Mouse (Mus musculus): ENCODE measurements around the gene Crb2. TPM values are rescaled to one million over a fixed set of nuclear protein-coding genes. Genes with fewer than 3 reads are reported as not detected.

Crb2 gene
- polyA plus RNA-seq, 1 experiment from 2014 or later = 7.1 TPM

DNA sequence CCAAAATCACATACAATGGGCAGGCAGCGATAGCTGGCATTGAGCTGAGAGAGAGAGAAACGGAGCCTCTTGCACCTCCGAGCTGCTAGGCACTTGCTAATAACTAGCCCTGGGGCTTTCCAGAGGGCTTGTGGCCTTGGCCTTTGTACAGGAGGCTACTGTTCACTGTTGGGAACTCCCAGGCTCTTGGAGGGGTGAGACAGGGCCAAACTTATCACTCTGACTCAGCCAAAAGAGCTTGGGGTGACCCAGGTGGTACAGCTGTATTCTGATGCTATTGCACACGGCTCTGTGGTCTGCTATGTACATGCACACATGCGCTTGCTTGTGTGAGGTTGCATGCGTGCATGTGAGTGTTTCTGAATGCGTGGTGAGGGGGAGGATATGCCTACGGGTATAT is 6.3 kb upstream of the Crb2 start:
- no peak for ATAC-seq (replicated peaks)
- Histone ChIP-seq H3K9me3 (no peaks in the 10 kb centered on the region), H3K36me3 (no peaks in the 10 kb centered on the region), H3K27me3 (no peaks in the 10 kb centered on the region), H3K4me2 (replicated peaks) (no peak overlapping the region), H3K9ac (replicated peaks) (no peak overlapping the region), H3K27ac (replicated peaks) (no peak overlapping the region), H3K4me1 (peaks cover 40% of the 10 kb centered on the region), H3K4me3 (no peak overlapping the region)
- WGBS = 80% methylated on average over 8 of the region's 8 CpGs

DNA sequence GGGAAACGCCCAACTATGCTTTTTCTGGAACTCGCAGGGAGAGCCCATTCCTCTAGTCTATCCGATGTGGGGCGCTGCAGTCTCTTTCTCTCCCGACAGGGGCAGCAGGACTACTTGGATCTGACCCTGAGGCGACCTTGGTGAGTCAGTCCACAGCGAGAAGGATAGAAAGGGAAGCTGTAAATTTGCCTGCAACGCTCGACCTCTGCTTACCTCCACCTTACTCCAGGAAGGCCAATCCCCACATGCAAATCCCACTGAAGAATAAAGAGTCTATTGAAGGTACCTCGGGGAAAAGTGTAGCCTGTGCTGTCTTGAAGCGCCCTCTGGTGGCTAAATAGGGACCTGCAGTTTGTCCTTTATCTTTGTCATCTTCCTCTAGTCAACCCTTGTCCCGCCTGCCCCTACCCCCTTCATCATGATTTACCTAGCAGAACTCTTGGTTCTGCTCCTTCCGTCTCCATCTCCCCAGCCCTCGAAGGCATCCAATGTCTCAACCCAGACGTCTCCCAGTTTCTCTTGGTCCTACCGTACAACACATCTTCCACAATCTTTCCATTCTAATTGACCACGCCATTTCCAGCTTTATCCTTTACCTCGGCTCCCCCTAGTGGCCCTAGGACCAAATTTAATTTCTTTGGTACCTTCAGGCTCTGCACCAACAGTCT is 4.3 kb upstream of the Crb2 start:
- H3K9me3 ChIP-seq = no peaks in the 10 kb centered on the region
- H3K4me2 ChIP-seq (replicated peaks) = peak overlapping the region; percentile 51
- H3K27ac ChIP-seq (replicated peaks) = peak overlapping the region; percentile 68
- H3K36me3 ChIP-seq = no peaks in the 10 kb centered on the region
- peak overlapping the region; percentile 47 for H3K9ac ChIP-seq (replicated peaks)
- H3K27me3 ChIP-seq = no peaks in the 10 kb centered on the region
- H3K4me3 ChIP-seq = peak overlapping the region; percentile 43
- under 1% methylated on average over 18 of the region's 18 CpGs for WGBS
- ATAC-seq (replicated peaks) = peak; percentile 53
- H3K4me1 ChIP-seq = peaks cover 36% of the 10 kb centered on the region

DNA sequence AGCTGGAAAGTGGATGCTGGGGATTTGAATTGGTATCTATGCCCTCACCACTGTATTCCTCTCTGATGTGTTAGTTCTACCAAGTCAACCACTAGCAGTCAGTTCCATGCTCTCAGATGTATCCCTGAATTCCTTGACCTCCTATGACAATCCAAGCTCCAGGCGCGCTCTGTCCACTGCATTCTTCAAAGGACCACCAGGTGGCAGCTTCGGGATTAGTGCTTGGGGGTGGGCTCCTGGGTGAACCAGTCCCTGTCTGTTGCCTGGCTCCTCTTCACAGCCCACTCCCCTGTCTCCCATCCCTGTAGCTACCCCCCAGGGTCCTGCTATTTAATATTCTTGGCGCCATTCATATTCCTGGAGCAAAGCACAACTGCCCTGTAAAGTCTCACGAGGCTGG is 1.5 kb upstream of the Crb2 start:
- Histone ChIP-seq H3K9ac (replicated peaks) (no peak overlapping the region), H3K27me3 (no peaks in the 10 kb centered on the region), H3K4me1 (peaks cover 46% of the 10 kb centered on the region), H3K36me3 (no peaks in the 10 kb centered on the region), H3K4me2 (replicated peaks) (no peak overlapping the region), H3K27ac (replicated peaks) (0 out of 2 replicates have a peak overlapping the region, but pooled peaks have one; percentile 4), H3K4me3 (no peak overlapping the region), H3K9me3 (no peaks in the 10 kb centered on the region)
- WGBS = 9% methylated on average over 5 of the region's 5 CpGs
- ATAC-seq (replicated peaks) = no peak

DNA sequence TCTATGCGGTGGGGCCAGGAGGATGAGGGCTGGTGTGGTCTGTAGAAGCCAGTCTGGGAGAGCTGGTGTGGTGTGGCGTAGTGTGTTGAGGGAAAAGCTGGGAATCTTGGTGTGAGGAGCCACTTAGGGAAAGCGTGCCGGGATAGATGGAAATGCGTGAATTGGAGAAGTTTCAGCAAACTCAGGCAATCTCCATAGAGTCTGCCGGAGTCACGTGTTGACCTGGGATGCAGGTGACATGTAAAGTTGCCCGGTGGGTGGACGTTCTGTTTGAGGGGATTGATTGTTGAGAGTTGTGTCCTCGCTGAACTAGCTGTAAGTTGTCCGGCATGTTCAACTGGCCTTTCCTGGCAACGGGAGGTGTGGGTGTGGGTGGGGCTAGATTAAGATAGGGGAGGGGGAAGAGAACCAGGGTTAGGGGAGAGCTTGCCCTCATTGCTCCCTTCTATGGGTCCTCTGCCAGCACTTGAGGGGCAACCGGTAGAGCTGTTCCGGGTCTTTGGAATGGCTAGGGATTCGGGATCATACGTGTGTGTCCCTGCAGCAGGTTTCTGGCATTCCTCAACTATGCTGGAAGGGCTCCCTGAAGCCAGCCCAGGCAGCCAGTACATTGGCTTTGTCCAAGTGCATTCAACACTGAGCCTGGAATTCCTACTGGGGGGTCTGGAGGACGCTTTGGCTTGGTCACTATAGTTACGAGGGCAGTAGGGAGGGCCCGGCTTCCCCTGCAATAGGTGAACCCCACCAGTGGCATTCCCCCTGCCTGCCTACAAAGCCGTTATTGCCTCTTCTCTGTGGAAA is 762 bp downstream of the Crb2 start:
- peak overlapping the region; percentile 76 for H3K27ac ChIP-seq (replicated peaks)
- WGBS = 5% methylated on average over 20 of the region's 20 CpGs
- H3K4me2 ChIP-seq (replicated peaks) = peak overlapping the region; percentile 40
- H3K4me1 ChIP-seq = peaks cover 61% of the 10 kb centered on the region
- peak overlapping the region; percentile 37 for H3K9ac ChIP-seq (replicated peaks)
- ATAC-seq (replicated peaks) = peak; percentile 7; the same call in 1 of the 2 replicates
- peak overlapping the region; percentile 33 for H3K4me3 ChIP-seq
- H3K9me3 ChIP-seq = no peaks in the 10 kb centered on the region
- no peaks in the 10 kb centered on the region for H3K27me3 ChIP-seq
- H3K36me3 ChIP-seq = no peaks in the 10 kb centered on the region

DNA sequence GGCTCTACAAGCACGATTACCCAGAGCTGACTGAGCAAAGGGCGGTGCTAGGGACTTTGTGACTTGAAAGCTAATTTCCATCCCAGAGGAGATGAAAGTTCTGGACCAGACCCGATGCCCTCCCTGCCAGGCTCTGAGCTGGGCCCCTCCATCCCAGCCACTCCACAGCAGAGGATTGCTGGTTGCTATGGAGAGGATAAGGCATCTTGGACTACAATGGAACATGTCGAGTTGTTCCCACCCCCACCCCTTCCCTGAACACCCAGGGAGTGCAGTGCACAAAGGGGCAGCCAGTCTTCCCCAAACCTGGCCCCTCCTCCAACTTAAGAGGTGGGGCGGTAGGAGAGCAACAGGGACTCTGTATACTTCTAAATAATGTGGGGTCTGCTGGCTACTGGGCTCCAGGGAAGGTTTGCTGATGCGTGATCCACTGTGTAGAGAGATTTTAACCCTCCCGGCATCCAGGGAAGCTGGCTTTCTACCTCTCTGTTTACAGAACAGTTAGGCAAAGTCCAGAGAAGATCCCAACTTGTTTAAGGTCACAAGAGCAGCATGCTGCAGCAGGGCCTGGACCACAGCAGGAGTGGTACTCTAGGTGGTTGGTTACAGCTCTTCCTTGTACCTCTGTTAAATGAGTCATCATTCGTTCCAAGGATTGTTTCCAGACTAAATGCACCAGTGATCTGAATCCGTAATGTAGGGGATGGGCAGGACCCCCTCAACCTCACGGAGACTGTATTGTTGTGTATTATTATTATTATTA is 2.1 kb downstream of the Crb2 start:
- Histone ChIP-seq H3K4me2 (replicated peaks) (peak overlapping the region; percentile 40), H3K27me3 (no peaks in the 10 kb centered on the region), H3K27ac (replicated peaks) (peak overlapping the region; percentile 76), H3K36me3 (no peaks in the 10 kb centered on the region), H3K4me1 (peaks cover 61% of the 10 kb centered on the region), H3K4me3 (peak overlapping the region; percentile 33), H3K9ac (replicated peaks) (0 out of 2 replicates have a peak overlapping the region, but pooled peaks have one; percentile 8), H3K9me3 (no peaks in the 10 kb centered on the region)
- WGBS = 9% methylated on average over 10 of the region's 10 CpGs
- ATAC-seq (replicated peaks) = peak; percentile 70

DNA sequence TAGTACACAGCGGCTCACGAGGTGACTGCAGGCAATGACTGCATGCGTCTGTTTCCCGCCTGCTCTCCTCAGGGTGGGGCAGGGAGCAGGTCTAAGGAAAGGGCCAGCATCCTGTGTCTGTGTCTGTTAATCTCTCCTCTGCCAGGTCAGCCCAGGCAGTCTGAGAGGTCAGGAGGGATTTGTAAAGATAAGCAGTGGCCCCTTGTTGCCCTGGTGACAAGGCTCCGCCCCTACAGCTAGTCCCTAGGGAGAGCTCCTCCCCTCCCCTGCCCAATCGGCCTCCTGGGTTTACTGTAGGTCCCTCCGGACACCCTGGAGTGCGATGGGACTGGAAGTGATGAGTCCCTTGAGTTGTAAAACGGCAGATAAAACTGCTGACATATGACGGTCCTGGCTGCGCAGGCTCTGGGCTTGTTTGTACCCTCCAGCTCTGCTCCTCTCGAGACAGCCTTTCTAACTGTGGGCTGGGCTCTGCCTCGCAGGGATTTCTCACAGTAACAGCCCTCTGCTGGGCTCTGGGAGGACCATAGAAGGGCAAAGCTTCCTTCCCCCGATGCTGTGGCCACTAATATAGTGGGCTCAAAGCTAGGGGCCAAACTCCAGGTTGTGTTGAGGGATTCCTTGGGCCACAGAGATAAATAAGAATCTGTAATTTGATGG is 4.4 kb downstream of the Crb2 start:
- Histone ChIP-seq H3K9me3 (no peaks in the 10 kb centered on the region), H3K27me3 (no peaks in the 10 kb centered on the region), H3K27ac (replicated peaks) (peak overlapping the region; percentile 25; the same call in 1 of the 2 replicates), H3K4me3 (peak overlapping the region; percentile 26), H3K36me3 (no peaks in the 10 kb centered on the region), H3K4me1 (peaks cover 61% of the 10 kb centered on the region), H3K9ac (replicated peaks) (peak overlapping the region; percentile 27; the same call in 1 of the 2 replicates), H3K4me2 (replicated peaks) (peak overlapping the region; percentile 39)
- ATAC-seq (replicated peaks) = peak; percentile 26
- WGBS = 2% methylated on average over 14 of the region's 14 CpGs

DNA sequence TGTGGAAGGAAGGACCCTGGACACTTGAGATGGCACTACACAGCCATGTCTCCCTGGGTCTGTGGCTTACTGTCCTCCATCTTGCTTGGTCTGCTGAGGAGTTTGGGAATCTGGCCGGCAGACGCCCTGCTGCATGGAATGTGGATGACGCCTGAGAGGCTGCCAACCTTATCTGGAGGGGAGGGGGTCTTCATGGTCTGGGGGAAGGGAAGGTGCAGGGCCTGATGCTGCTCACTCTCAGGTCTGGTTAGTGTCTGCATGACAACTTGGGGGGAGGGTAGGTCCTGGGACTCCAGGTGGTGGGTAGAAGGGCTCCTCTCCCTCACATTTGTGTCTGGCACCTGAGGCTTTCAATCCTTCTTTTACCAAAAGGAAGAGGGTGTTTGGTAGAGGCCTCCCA is 5.4 kb downstream of the Crb2 start:
- Histone ChIP-seq H3K9ac (replicated peaks) (no peak overlapping the region), H3K4me3 (no peak overlapping the region), H3K36me3 (no peaks in the 10 kb centered on the region), H3K27me3 (no peaks in the 10 kb centered on the region), H3K27ac (replicated peaks) (no peak overlapping the region), H3K4me2 (replicated peaks) (no peak overlapping the region), H3K4me1 (peaks cover 54% of the 10 kb centered on the region), H3K9me3 (no peaks in the 10 kb centered on the region)
- no peak for ATAC-seq (replicated peaks)
- WGBS = 27% methylated on average over 3 of the region's 3 CpGs

DNA sequence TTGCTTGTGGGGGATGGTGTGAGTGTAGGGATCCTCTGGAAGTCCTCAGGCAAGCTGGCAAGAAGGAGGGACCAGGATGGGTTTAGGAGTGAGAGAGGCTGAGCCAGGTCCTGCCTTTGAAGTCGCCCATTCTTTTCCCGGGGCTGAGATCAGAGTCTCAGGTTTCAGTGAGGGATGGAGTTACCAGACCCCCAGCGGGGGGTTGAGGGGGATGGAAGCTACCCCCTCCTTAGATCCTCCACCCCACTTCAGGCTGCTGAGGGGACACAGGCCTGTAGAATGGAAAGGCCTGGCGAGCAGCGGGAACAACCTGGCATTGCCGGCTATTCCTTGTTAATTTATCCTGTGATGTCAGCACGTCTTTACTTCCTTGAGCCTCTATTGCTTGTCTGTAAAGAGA is 6.0 kb downstream of the Crb2 start:
- Histone ChIP-seq H3K4me2 (replicated peaks) (no peak overlapping the region), H3K9me3 (no peaks in the 10 kb centered on the region), H3K4me3 (no peak overlapping the region), H3K27ac (replicated peaks) (no peak overlapping the region), H3K9ac (replicated peaks) (no peak overlapping the region), H3K4me1 (peaks cover 51% of the 10 kb centered on the region), H3K27me3 (no peaks in the 10 kb centered on the region), H3K36me3 (no peaks in the 10 kb centered on the region)
- no peak for ATAC-seq (replicated peaks)
- 12% methylated on average over 7 of the region's 7 CpGs for WGBS

DNA sequence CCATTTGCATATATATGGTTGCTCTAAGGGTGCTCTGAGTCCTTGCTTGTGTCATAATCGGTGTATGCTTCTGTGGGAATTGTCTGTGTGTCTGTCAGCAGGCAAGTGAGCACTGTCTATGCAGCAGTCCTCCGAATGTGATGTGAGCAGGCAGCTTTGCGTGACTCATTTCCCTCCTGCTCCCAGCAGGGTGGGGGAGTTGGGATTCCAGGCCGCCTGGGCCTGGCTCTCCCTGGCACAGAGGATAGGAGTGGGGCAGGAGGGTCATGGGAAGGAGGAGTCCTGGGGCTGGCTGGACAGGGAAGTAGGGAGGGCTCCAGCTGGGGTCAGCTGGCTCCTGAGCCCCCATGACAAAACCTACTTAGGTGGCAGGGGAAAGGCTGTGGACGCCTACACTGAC is 8.4 kb downstream of the Crb2 start:
- no peak overlapping the region for H3K9ac ChIP-seq (replicated peaks)
- H3K4me1 ChIP-seq = peaks cover 44% of the 10 kb centered on the region
- no peak overlapping the region for H3K4me3 ChIP-seq
- no peaks in the 10 kb centered on the region for H3K9me3 ChIP-seq
- 85% methylated on average over 5 of the region's 5 CpGs for WGBS
- no peak overlapping the region for H3K27ac ChIP-seq (replicated peaks)
- ATAC-seq (replicated peaks) = no peak
- no peaks in the 10 kb centered on the region for H3K36me3 ChIP-seq
- H3K27me3 ChIP-seq = no peaks in the 10 kb centered on the region
- H3K4me2 ChIP-seq (replicated peaks) = no peak overlapping the region

DNA sequence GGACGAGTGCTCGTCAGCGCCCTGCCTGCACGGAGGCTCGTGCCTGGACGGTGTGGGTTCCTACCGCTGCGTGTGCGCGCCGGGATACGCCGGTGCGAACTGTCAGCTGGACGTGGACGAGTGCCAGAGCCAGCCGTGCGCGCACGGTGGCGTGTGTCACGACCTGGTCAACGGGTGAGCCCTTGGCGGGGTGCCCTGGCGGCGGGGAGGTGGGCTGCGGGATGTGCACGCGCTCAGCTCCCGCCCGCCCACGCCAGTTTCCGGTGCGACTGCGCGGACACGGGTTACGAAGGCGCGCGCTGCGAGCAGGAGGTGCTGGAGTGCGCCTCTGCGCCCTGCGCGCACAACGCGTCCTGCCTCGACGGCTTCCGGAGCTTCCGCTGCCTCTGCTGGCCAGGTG is 10.4 kb downstream of the Crb2 start:
- ATAC-seq (replicated peaks) = no peak
- no peak overlapping the region for H3K9ac ChIP-seq (replicated peaks)
- H3K9me3 ChIP-seq = no peaks in the 10 kb centered on the region
- H3K27me3 ChIP-seq = no peaks in the 10 kb centered on the region
- H3K4me3 ChIP-seq = peak overlapping the region; percentile 24
- peaks cover 24% of the 10 kb centered on the region for H3K4me1 ChIP-seq
- H3K36me3 ChIP-seq = no peaks in the 10 kb centered on the region
- H3K4me2 ChIP-seq (replicated peaks) = peak overlapping the region; percentile 32
- no peak overlapping the region for H3K27ac ChIP-seq (replicated peaks)
- WGBS = 44% methylated on average over 51 of the region's 52 CpGs

DNA sequence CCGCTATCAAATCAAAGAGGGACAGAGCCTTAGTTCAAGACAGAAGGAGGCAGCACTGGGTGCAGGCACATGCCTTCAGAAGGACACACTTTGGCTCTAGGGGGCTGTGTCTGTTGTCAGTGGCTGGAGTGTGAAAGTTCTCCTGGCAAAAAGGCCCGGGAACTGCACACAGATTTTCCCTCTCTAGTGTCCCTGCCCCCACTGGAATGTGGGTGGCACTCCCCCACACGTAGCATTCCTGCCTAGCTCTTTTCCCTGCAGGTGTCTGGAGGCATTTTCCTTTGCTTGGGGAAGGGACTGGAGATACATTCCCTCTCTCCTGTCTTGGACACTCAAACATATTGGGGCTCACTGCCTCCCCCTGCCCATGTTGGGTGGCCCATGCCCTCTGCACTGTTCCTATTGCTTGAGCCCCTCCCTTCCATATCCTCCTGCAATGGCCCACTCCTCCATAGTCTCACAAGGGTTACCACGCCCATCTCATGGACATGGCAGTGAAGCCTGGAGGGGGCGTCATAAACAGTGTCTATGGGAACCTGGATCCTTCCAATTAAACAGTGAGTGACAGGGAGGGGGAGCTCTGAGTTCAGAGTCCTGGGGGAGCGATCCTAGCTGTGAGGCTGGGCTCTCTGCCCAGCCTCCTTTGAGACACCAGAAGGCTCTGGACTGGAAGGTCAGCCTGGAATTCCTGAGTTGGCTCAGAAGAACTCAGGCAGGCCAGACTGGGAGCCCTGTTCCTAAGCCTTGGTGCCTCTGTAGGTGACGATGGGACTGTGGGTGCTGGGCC is 12.3 kb downstream of the Crb2 start:
- ATAC-seq (replicated peaks) = peak; percentile 66
- no peaks in the 10 kb centered on the region for H3K9me3 ChIP-seq
- WGBS = 49% methylated on average over 7 of the region's 7 CpGs
- H3K4me1 ChIP-seq = peaks cover 21% of the 10 kb centered on the region
- no peak overlapping the region for H3K4me2 ChIP-seq (replicated peaks)
- H3K9ac ChIP-seq (replicated peaks) = no peak overlapping the region
- H3K36me3 ChIP-seq = 0 out of 2 replicates have a peak, but pooled peaks cover 3% of the 10 kb centered on the region
- H3K27me3 ChIP-seq = no peaks in the 10 kb centered on the region
- H3K4me3 ChIP-seq = no peak overlapping the region
- peak overlapping the region; percentile 27; the same call in 1 of the 2 replicates for H3K27ac ChIP-seq (replicated peaks)

Data from forebrain, embryonic 15.5 days (tissue).